Mouse (Mus musculus) induced T-regulatory cell, adult 2 months (primary cell): ENCODE measurements at regions not wholly inside any gene's neighbourhood (a gene's known extent, or its start where the extent isn't known, plus 50 kb on each side); places are given as distances from the start of the nearest gene placed in this dataset.

Experiments
- DNase-seq: peaks from one replicate; pipeline ENCODE4 v3.0.0-alpha.2; 2012; ENCODE audit warnings: low read depth

- DNase-seq: no peak
These were observed 147.3 kb upstream of the Ppp2r3a start for GRCm38 (mm10) chr9:101398858-101399257.

- no peak for DNase-seq
These were observed 117.8 kb upstream of the Ppp2r3a start for GRCm38 (mm10) chr9:101369380-101369779.

GRCm38 (mm10) chr9:101356607-101357006, 105.0 kb upstream of the Ppp2r3a start:
- DNase-seq: no peak

- no peak for DNase-seq
These were observed 97.2 kb upstream of the Ppp2r3a start for GRCm38 (mm10) chr9:101348771-101349170.

GRCm38 (mm10) chr9:101342887-101343286, 91.3 kb upstream of the Ppp2r3a start:
- no peak for DNase-seq

- DNase-seq: no peak
These were observed 89.3 kb upstream of the Ppp2r3a start for GRCm38 (mm10) chr9:101340796-101341465.

- no peak for DNase-seq
These were observed 77.6 kb upstream of the Ppp2r3a start for GRCm38 (mm10) chr9:101329032-101329824.

GRCm38 (mm10) chr9:101326961-101327360, 75.4 kb upstream of the Ppp2r3a start:
- no peak for DNase-seq

- peak; percentile 64 for DNase-seq
These were observed 62.4 kb upstream of the Ppp2r3a start for GRCm38 (mm10) chr9:101314036-101314435.

GRCm38 (mm10) chr9:101306408-101306935, 54.9 kb upstream of the Ppp2r3a start:
- no peak for DNase-seq

- DNase-seq: no peak
These were observed 54.1 kb upstream of the Ppp2r3a start for GRCm38 (mm10) chr9:101305730-101306129.
